Mouse (Mus musculus): ENCODE results near the gene Frs3. TPM values are rescaled to one million over a fixed set of nuclear protein-coding genes. Genes with fewer than 3 reads are reported as not detected.

Frs3 gene
- polyA plus RNA-seq, 1 experiment from 2014 or later: 23.2 TPM

- H3K36me3 ChIP-seq: no peaks in the 10 kb centered on the region
- H3K4me2 ChIP-seq (replicated peaks): no peak overlapping the region
- no peak for ATAC-seq (replicated peaks)
- H3K4me3 ChIP-seq: no peak overlapping the region
- no peaks in the 10 kb centered on the region for H3K9me3 ChIP-seq
- WGBS: 84% methylated on average over 8 of the region's 8 CpGs
- H3K9ac ChIP-seq (replicated peaks): no peak overlapping the region
- no peaks in the 10 kb centered on the region for H3K27me3 ChIP-seq
- H3K27ac ChIP-seq (replicated peaks): no peak overlapping the region
- H3K4me1 ChIP-seq: no peaks in the 10 kb centered on the region
Observed at GRCm38 (mm10) chr17:47753130-47753775, 64.4 kb downstream of the Frs3 start.

Other genes with a start within 250 kb of the Frs3 start
- gene Taf8, start 186.7 kb upstream of the Frs3 start, polyA plus RNA-seq (2015; fragmentation: Nextera tagmentation; extraction: Ambion mirVana): 25.2 and 26.2 TPM in 2 replicates
- 59.8 and 64.4 TPM in 2 replicates for gene Ccnd3, start 184.0 kb upstream of the Frs3 start, polyA plus RNA-seq (2015; fragmentation: Nextera tagmentation; extraction: Ambion mirVana)
- 32.5 and 33.8 TPM in 2 replicates for gene Bysl, start 77.5 kb upstream of the Frs3 start, polyA plus RNA-seq (2015; fragmentation: Nextera tagmentation; extraction: Ambion mirVana)
- gene Med20, start 77.4 kb upstream of the Frs3 start, polyA plus RNA-seq (2015; fragmentation: Nextera tagmentation; extraction: Ambion mirVana): 45.5 and 50.2 TPM in 2 replicates
- gene Gm20517, start 77.4 kb upstream of the Frs3 start, polyA plus RNA-seq (2015; fragmentation: Nextera tagmentation; extraction: Ambion mirVana): 2.2 and 3.0 TPM in 2 replicates
- gene Usp49, start 58.3 kb upstream of the Frs3 start, polyA plus RNA-seq (2015; fragmentation: Nextera tagmentation; extraction: Ambion mirVana): 10.7 and 11.1 TPM in 2 replicates
- gene Tomm6, start 644 bp upstream of the Frs3 start, polyA plus RNA-seq (2015; fragmentation: Nextera tagmentation; extraction: Ambion mirVana): 258 and 266 TPM in 2 replicates
- 0.33 and 0.73 TPM in 2 replicates for gene Gm21981, start 5.4 kb downstream of the Frs3 start, polyA plus RNA-seq (2015; fragmentation: Nextera tagmentation; extraction: Ambion mirVana)
- gene Prickle4, start 5.7 kb downstream of the Frs3 start, polyA plus RNA-seq (2015; fragmentation: Nextera tagmentation; extraction: Ambion mirVana): 0.88 and 0.97 TPM in 2 replicates
- gene Pgc, start 37.8 kb downstream of the Frs3 start, polyA plus RNA-seq (2015; fragmentation: Nextera tagmentation; extraction: Ambion mirVana): not detected in 2 replicates
- 2.0 and 2.3 TPM in 2 replicates for gene Tfeb, start 48.0 kb downstream of the Frs3 start, polyA plus RNA-seq (2015; fragmentation: Nextera tagmentation; extraction: Ambion mirVana)
- gene Mdfi, start 145.7 kb downstream of the Frs3 start, polyA plus RNA-seq (2015; fragmentation: Nextera tagmentation; extraction: Ambion mirVana): 2.5 and 2.7 TPM in 2 replicates
- 33.2 and 37.3 TPM in 2 replicates for gene Foxp4, start 235.6 kb downstream of the Frs3 start, polyA plus RNA-seq (2015; fragmentation: Nextera tagmentation; extraction: Ambion mirVana)

Data from forebrain, embryonic 15.5 days (tissue).